29 mouse cellular contexts compared by ENCODE assay signal in genomic region chr10:10740729-10741128, GRCm38 (mm10). TPM values are rescaled to one million over a fixed set of nuclear protein-coding genes. Genes with fewer than 3 reads are reported as not detected.
DNase-seq lines count a peak whose midpoint lies in the region; ATAC-seq and TF ChIP-seq lines count a peak whose summit lies in the region.
"Had no signal": no experiment of that assay in that cellular context is flagged by ENCODE, and none has a peak within 500 bp of the region (broad histone marks: within the 10 kb centered on the region; RNA-seq: fewer than 3 reads in every experiment).

No protein-coding gene starts in this region.

- WGBS in liver, embryonic 16.5 days (ENCODE audit: insufficient replicate concordance) = 33% methylated on average over 3 of the region's 3 CpGs
- 45% methylated on average over 3 of the region's 3 CpGs for WGBS in liver, postnatal 0 days (ENCODE audit: insufficient replicate concordance)
- WGBS in lung, postnatal 0 days = 40% methylated on average over 3 of the region's 3 CpGs

- no peak overlapping the region for H3K27ac ChIP-seq in liver, embryonic 16.5 days (ENCODE audit: low read length)
- H3K27ac ChIP-seq in liver, postnatal 0 days (ENCODE audit: low read depth) = no peak overlapping the region
- no peak overlapping the region for H3K27ac ChIP-seq in lung, postnatal 0 days (ENCODE audit: low read length)
- H3K27ac ChIP-seq: embryonic facial prominence, embryonic 10.5 days; heart, embryonic 13.5 days; hindbrain, embryonic 13.5 days; hindbrain, postnatal 0 days had no signal

- no peaks in the 10 kb centered on the region for H3K36me3 ChIP-seq in liver, embryonic 16.5 days (ENCODE audit: control insufficient read depth, insufficient read depth)
- H3K36me3 ChIP-seq in liver, postnatal 0 days (replicated peaks; ENCODE audit: insufficient read depth, low read length) = no peaks in the 10 kb centered on the region
- H3K36me3 ChIP-seq in lung, postnatal 0 days (ENCODE audit: insufficient read depth, low read length) = no peaks in the 10 kb centered on the region
- H3K36me3 ChIP-seq: embryonic facial prominence, embryonic 10.5 days; heart, embryonic 13.5 days; hindbrain, embryonic 13.5 days had no signal

- H3K4me3 ChIP-seq in liver, embryonic 16.5 days (ENCODE audit: low read depth, low read length) = no peak overlapping the region
- no peak overlapping the region for H3K4me3 ChIP-seq in liver, postnatal 0 days (ENCODE audit: low read depth, low read length)
- H3K4me3 ChIP-seq in lung, postnatal 0 days (ENCODE audit: low read depth, low read length) = no peak overlapping the region
- H3K4me3 ChIP-seq: embryonic facial prominence, embryonic 10.5 days; heart, embryonic 13.5 days; hindbrain, embryonic 13.5 days had no signal

- ATAC-seq in liver, embryonic 16.5 days (ENCODE audit: low read depth) = peak; percentile 30; the same call in 1 of the 2 replicates
- no peak for ATAC-seq in liver, postnatal 0 days
- ATAC-seq in lung, postnatal 0 days = peak; percentile 68
- ATAC-seq in granulocyte monocyte progenitor cell, adult 5-6 weeks (replicated peaks; ENCODE audit: poor library complexity, severe bottlenecking) = peak; percentile 83
- ATAC-seq in neutrophil, adult 5-6 weeks (ENCODE audit: extremely low read depth, insufficient number of reproducible peaks, low FRiP score, poor library complexity, severe bottlenecking) = peak; percentile 44; the same call in 1 of the 2 replicates
- ATAC-seq: activated CD4-positive, CD25-positive, alpha-beta regulatory T cell, adult 4 months; forebrain, embryonic 16.5 days; hindbrain, postnatal 0 days; Patski had no signal

- H3K9me3 ChIP-seq in liver, embryonic 16.5 days (replicated peaks; ENCODE audit: control insufficient read depth, low read length) = no peaks in the 10 kb centered on the region
- H3K9me3 ChIP-seq in liver, postnatal 0 days (ENCODE audit: low read length) = no peaks in the 10 kb centered on the region
- no peaks in the 10 kb centered on the region for H3K9me3 ChIP-seq in lung, postnatal 0 days (ENCODE audit: low read length)
- H3K9me3 ChIP-seq: embryonic facial prominence, embryonic 10.5 days; heart, embryonic 13.5 days; hindbrain, embryonic 13.5 days had no signal

- TF ChIP-seq EP300 in liver, postnatal 0 days (IDR thresholded peaks at IDR 0.05; ENCODE audit: low read depth) = no peak
- TF ChIP-seq EP300 in lung, postnatal 0 days (IDR thresholded peaks at IDR 0.05) = peak; percentile 62

- no peak overlapping the region for H3K4me2 ChIP-seq in liver, embryonic 16.5 days (ENCODE audit: low read depth, low read length)
- no peak overlapping the region for H3K4me2 ChIP-seq in liver, postnatal 0 days (ENCODE audit: low read depth, low read length)
- no peak overlapping the region for H3K4me2 ChIP-seq in lung, postnatal 0 days (replicated peaks; ENCODE audit: low read depth, low read length)
- H3K4me2 ChIP-seq: heart, embryonic 13.5 days; hindbrain, embryonic 13.5 days had no signal

- no peaks in the 10 kb centered on the region for H3K27me3 ChIP-seq in liver, embryonic 16.5 days (ENCODE audit: control insufficient read depth, insufficient read depth, low read depth, low read length)
- H3K27me3 ChIP-seq in liver, postnatal 0 days (ENCODE audit: insufficient read depth, low read length) = no peaks in the 10 kb centered on the region
- no peaks in the 10 kb centered on the region for H3K27me3 ChIP-seq in lung, postnatal 0 days (replicated peaks; ENCODE audit: insufficient read depth, low read length)
- H3K27me3 ChIP-seq: CH12.LX; heart, embryonic 13.5 days; hindbrain, embryonic 13.5 days; Patski had no signal

- H3K4me1 ChIP-seq in liver, embryonic 16.5 days (ENCODE audit: control insufficient read depth, low read depth, low read length) = no peaks in the 10 kb centered on the region
- no peaks in the 10 kb centered on the region for H3K4me1 ChIP-seq in liver, postnatal 0 days (ENCODE audit: insufficient read depth)
- no peaks in the 10 kb centered on the region for H3K4me1 ChIP-seq in lung, postnatal 0 days (ENCODE audit: insufficient read depth, low read depth, low read length)
- H3K4me1 ChIP-seq: embryonic facial prominence, embryonic 10.5 days; hindbrain, embryonic 13.5 days had no signal

- TF ChIP-seq CTCF in liver, postnatal 0 days (IDR thresholded peaks at IDR 0.05; ENCODE audit: low read depth) = no peak
- no peak for TF ChIP-seq CTCF in lung, postnatal 0 days (IDR thresholded peaks at IDR 0.05)

- no peak for DNase-seq in liver, postnatal 0 days
- peak; percentile 50 for DNase-seq in lung, postnatal 0 days (ENCODE audit: low spot score)
- DNase-seq in lung, postnatal 25 days (ENCODE audit: low spot score) = no peak
- DNase-seq in right cerebral cortex, postnatal 36 days (ENCODE audit: low spot score in 2 of 2) = no peak
- no peak for DNase-seq in heart, adult 9 months (ENCODE audit: low spot score in 2 of 2)
- DNase-seq: adrenal gland, adult 2 months; adrenal gland, postnatal 25 days; cerebellum, adult 18-20 months; cerebellum, adult 9-11 months; cerebellum, postnatal 36 days; gastrocnemius, postnatal 10 days; heart, postnatal 36 days had no signal

- H3K9ac ChIP-seq in liver, embryonic 16.5 days (ENCODE audit: low read depth, low read length) = no peak overlapping the region
- H3K9ac ChIP-seq in liver, postnatal 0 days (replicated peaks) = no peak overlapping the region
- H3K9ac ChIP-seq in lung, postnatal 0 days (replicated peaks; ENCODE audit: low read depth) = no peak overlapping the region
- H3K9ac ChIP-seq: heart, embryonic 13.5 days; hindbrain, embryonic 13.5 days had no signal

RNA-seq across cellular contexts. Expression of gene Gm10944, which starts 59.6 kb away (rescaled TPM):
- polyA plus RNA-seq in liver, embryonic 16.5 days (2015; fragmentation: Nextera tagmentation; extraction: Ambion mirVana) = not detected in 2 replicates
- not detected in 2 replicates for polyA plus RNA-seq in liver, postnatal 0 days (2015; fragmentation: Nextera tagmentation; extraction: Ambion mirVana)
- polyA plus RNA-seq in lung, postnatal 0 days (2015; fragmentation: Nextera tagmentation; extraction: Ambion mirVana) = not detected in 2 replicates
- not detected in 2 replicates for total RNA-seq in granulocyte monocyte progenitor cell, adult 5-6 weeks (2014; fragmentation: Nextera tagmentation)
- total RNA-seq in granulocyte monocyte progenitor cell, adult 5-6 weeks (2017) = not detected in 2 replicates
- not detected in 2 replicates for total RNA-seq in neutrophil, adult 5-6 weeks (2017)
- total RNA-seq: adrenal gland, adult 2 months; adrenal gland, postnatal 25 days; CH12.LX; gastrocnemius, postnatal 10 days; gastrocnemius, postnatal 4 days; heart, adult 8-10 months; heart, postnatal 36 days; hindbrain, postnatal 0 days had no signal
- polyA plus RNA-seq: activated CD4-positive, CD25-positive, alpha-beta regulatory T cell, adult 4 months; adrenal gland, adult 2 months; embryonic facial prominence, embryonic 10.5 days; embryonic facial prominence, embryonic 14.5 days; forebrain, embryonic 11.5 days; forebrain, embryonic 16.5 days; frontal cortex, adult 2 months; heart, embryonic 13.5 days; heart, postnatal 0 days; hindbrain, embryonic 13.5 days; hindbrain, postnatal 0 days; Patski had no signal
